Mouse (Mus musculus): ENCODE measurements around the gene Cd69.

Cd69 gene

GRCm38 (mm10) chr6:129275220-129275619 is at the start of gene Cd69:
Cd69 (minus strand) TSS chr6:129275436.
- DNase-seq = no peak

DNA sequence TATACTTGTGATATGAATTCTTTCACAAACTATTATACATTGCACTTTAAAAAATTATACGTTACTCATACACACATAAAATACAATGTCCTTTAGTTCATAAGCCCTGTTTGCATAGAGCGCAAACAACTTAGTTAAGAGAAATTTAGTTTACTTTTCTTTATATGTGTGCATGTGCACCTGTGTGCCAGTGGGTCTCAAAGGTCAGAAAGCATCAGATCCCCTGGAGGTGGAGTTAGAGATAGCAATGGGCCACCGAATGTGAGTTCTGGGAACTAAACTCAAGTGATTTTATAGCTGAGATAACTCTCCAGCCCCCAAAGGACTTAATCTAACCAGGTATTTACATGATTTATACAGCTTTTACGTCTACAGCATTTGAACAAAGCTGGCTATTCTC is 44.1 kb upstream of the Cd69 start:
- DNase-seq = no peak

GRCm38 (mm10) chr6:129318395-129318794 is 43.2 kb upstream of the Cd69 start:
- DNase-seq = no peak

DNA sequence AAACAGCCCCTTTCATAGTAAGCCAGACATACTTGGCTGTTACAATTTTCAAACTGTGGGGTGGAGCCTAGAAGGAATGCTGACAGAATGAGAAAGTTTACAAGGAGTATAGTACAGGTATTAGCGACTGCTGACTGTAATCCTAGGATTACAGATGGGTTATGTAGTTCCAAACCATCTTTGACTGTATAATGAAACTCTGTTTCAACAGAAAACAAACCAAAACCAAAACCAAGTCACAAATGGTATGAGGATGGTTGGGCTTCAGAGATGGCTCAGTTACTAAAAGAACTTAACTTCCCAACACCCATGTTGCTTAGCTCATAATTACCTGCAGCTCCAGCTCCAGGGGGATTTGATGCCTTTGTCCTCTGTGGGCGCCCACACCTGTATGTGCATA is 41.2 kb upstream of the Cd69 start:
- DNase-seq = no peak

DNA sequence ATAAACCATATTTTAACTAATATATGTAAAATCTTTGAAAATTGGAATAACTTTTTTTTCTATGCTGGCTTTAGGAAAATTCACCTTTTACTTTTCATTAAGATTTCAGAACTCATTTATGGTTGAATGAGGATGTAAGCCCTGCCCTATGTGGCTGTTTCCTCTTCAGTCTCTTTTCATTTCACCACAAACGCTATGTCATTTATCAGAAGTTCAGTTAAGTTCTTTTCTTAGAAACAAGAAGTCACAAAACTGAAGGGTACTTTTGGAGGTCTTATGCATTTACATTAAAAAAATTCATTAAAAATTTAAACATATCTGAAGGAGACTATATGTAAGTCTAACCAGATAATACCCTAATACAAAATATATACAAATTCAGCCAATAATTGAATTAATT is 40.5 kb upstream of the Cd69 start:
- no peak for DNase-seq

GRCm38 (mm10) chr6:129314655-129315168 is 39.5 kb upstream of the Cd69 start:
- DNase-seq = no peak

- DNase-seq = no peak
These were observed 37.3 kb upstream of the Cd69 start for GRCm38 (mm10) chr6:129312499-129312898.

GRCm38 (mm10) chr6:129304180-129304579 is 28.9 kb upstream of the Cd69 start:
- no peak for DNase-seq

DNA sequence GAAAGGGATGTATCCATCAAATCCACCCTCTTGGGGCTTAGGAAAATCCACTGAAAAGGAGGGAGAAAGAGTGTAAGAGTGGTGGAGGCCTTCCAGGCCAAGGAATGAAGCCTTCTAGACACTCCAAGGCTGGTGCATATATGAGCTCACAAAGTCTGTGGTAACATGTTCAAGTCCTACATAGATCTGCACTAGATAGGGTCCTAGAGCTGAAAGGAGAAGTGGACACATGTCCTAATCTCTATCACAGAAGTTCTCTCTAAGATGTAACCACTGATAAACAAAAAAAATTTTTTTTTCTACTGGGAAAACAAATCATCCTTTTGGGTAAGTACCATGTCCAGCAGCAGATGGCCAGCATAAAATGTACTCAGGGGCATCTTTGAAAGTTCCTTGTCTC is 13.5 kb upstream of the Cd69 start:
- DNase-seq = no peak

DNA sequence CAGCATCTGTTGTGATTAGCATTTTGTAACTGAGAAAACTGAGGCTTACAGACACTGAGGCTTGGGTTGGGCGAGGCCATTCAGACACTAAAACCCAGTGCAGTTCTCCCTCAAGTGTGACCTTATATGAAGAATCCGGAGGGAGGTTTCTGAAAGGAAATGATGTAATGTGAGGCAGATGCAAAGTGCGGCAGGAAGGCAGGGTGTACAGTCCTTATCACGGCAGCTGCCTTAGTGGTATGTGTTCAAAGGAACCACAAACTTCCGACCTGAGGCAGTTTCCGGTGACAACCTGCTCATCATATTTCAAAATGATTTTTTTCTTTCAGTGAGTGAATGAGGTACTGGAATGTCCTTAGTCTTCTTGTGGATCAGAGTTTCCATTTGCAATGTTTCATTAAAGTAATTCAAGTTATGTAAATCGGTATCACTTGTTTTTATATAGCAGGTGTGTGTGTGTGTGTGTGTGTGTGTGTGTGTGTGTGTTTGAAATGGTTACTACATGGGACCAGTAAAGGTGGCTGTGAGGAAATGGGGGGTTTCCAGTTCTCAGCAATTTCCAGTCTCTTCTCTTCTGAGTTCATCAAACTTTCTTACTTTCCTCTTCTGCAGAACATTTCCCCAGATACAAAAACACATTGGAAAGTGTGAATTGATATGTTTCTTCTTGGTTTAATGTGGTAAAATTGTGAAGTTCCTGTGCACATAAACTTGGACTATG is 9.3 kb upstream of the Cd69 start:
- no peak for DNase-seq

DNA sequence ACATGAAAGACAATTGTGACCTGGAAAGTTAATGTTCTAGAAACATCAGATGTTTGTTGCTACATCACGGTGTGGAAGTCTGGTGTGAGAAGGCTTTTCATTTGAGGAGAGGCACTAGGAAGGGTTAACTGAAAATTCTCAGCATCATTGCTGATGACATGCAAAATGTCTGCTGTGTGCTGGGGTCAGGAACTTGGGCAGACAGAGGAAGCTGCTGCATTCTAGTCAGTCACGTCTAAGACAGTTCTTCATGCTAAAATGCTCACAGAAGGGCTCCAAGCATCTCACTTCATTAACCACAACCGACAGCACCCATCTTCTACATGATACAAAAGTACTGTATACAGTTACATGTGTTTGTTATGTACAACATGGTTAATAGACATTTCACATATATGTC is 8.0 kb upstream of the Cd69 start:
- no peak for DNase-seq

- DNase-seq = no peak
These were observed 1.2 kb upstream of the Cd69 start for GRCm38 (mm10) chr6:129276483-129276882.

GRCm38 (mm10) chr6:129275624-129276203 is 478 bp upstream of the Cd69 start:
- no peak for DNase-seq

- no peak for DNase-seq
These were observed 760 bp downstream of the Cd69 start for GRCm38 (mm10) chr6:129274476-129274875.

- no peak for DNase-seq
These were observed 1.6 kb downstream of the Cd69 start for GRCm38 (mm10) chr6:129273662-129274061.

GRCm38 (mm10) chr6:129266438-129267022 is 8.7 kb downstream of the Cd69 start:
- no peak for DNase-seq

DNA sequence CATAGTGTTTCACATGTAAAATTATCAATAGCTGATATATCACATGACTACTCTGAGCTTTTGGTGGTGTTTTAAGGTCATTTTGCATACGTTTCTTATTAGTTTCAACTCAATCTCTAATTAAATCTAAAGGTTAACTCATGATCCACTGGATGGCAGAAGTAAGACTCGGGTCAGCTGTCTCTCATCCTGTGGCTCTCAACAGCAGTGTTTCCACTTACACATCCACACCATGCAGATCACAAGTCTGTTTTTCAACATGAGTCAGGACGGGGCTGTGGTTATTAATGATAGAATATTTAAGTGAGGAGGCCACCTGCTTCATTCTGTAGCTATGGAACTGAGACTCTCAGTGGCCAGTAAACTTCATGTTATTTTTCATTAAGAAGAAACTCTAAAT is 9.4 kb downstream of the Cd69 start:
- DNase-seq = no peak

DNA sequence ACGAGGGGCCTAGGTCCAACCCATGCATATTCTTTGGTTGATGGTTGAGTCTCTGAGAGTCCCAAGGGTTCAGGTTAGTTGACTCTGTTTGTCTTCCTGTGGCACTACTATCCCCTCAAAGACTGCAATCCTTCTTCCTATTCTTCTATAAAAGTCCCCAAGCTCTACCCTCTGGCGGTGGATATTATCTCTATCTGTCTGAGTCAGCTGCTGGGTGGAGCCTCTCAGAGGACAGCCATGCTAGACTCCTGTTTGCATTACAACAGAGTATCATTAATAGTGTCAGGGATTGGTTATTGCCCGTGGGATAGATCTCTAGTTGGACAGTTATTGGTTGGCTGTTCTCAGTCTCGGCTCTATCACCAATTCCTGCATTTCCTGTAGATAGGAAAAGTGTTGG is 14.3 kb downstream of the Cd69 start:
- no peak for DNase-seq

DNA sequence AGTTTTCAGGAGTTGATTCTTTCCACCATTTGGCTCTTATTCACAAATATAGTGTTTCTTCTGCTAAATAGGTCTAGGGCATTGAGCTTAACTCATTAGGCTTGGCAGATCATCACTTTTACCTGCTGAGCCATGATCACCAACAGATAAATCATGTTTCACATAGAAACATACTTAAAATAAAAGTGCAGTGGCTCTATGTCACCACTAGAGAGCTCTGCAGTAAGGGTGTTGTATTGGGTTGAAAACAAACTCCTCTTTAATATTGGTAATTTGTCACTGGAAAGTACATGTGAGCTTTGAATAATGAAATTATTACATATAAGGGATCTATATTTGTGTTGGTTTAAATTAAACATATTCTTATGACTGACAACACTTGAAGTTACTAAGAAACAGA is 15.2 kb downstream of the Cd69 start:
- DNase-seq = peak in 1 of 2 experiments; percentile 8

GRCm38 (mm10) chr6:129256018-129256417 is 19.2 kb downstream of the Cd69 start:
- DNase-seq = peak; percentile 35 to 46

DNA sequence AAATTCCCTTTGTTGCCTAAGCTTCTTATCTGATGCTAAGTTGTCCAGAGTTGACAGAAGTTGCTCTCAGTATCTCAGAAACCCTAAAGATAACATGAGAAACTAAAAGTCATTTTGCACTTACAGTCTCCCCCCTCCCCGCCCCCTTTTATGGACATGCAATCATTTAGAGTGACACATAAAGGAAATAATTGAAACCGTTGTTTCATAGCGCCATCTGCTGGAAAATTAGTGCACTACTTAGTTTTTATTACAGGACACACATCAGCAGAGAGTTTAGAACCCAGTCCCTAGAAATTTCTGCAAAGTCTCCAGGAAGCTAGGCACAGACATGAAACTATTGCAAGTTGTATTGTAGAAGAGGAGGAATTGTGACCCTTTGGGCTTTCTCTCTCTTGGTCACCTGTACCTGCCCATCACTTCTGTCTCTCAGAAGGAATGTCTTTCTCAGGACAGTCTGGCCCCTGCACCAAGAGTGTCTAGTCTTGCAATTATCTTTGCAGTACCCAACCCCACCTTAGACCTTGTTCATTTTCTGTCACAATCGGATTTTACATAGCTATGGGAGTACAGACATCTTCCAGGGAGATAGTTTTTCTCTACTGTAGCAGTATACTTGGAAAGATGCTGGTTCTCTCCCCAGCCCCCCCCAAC is 20.2 kb downstream of the Cd69 start:
- peak; percentile 24 to 61 for DNase-seq

DNA sequence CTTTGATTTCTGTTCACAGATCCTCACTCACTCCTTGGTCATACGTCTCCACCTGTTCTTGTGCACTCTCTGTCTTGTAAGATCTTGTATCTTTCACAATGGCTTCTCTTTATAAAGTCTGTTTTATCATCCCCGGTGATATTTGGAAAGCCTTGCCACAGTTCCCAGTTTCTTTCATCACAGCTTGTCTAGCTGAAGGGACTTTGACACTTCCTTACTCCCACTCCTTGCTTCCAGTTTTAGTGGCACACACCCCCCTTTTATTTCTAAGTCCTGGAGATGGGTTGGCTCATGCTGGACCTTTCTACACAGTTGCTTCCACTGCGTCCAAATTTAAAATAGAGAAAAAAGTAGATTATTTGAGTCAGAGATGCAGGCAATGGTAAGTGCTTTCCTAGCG is 20.9 kb downstream of the Cd69 start:
- no peak for DNase-seq

DNA sequence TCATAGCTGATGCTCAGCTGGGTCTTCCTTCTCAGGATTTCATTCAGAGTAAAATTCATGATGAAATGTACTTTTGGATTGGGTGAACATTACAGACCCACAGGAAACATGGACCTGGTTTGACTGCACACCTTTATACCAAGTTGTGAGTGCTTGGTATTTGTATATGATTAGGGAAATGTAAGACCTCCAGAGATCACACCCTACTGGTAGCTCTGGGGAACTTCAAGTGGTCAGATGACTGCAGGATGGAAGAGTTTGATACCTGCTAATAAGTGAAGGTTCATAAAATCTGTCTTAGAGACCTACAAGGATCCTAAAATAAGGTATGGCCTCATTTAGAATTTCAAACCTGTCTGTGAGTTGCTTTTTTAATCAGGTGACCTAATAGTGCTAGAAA is 27.0 kb downstream of the Cd69 start:
- DNase-seq = no peak

GRCm38 (mm10) chr6:129246992-129247391 is 28.2 kb downstream of the Cd69 start:
- no peak for DNase-seq
